Mouse (Mus musculus): Measurements from ENCODE around the gene Atxn2. TPM values are rescaled to one million over a fixed set of nuclear protein-coding genes. Genes with fewer than 3 reads are reported as not detected.

Gene Atxn2
- polyA plus RNA-seq, 1 experiment: 42.8 TPM

DNA sequence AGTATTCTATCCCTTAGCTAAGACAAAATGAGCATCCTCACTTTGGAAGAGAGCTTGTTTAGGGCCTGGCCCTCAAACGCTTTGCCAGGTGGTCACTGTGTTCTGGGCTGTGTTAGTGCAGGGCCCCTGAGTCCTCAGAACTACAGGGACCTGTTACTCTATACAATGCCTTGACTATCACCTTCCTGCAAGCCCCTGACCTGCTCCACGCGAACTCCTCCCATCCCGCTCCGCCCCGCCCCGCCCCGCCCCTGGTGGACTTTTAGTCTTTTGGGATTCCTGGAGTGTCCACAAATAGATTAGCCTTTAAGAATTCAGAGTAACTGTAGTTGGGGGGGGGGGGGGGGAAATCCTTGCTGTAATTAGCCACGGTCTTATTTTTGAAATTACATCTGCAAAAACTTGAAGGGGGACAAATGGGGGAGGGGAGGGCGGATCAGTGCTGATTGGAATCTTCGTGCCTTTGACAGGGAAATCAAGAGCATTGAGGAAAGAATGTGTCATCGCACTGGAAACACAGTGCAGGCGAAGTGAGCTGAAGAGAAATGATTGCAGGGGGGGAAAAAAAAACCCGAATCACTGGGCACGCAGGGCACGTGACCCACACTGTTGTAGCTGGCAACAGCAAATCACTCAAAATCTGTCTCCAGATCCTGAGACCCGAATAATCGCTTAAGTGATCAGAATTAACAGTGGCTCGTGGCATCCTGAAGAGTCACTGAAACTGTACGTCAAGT lies 6.5 kb upstream of the Atxn2 start:
- H3K27me3 ChIP-seq (replicated peaks): no peaks in the 10 kb centered on the region
- peak overlapping the region; percentile 46 for H3K4me3 ChIP-seq (replicated peaks)
- H3K4me1 ChIP-seq: peaks cover 43% of the 10 kb centered on the region
- no peaks in the 10 kb centered on the region for H3K9me3 ChIP-seq
- TF ChIP-seq GATA1 (IDR thresholded peaks at IDR 0.05; ENCODE audit: borderline replicate concordance, low read length): no peak
- TF ChIP-seq FLI1 (IDR thresholded peaks at IDR 0.05; ENCODE audit: low read length): no peak
- no peaks in the 10 kb centered on the region for H3K36me3 ChIP-seq (replicated peaks; ENCODE audit: low read length)

GRCm38 (mm10) chr5:121710402-121710801 lies 735 bp upstream of the Atxn2 start:
- H3K36me3 ChIP-seq (replicated peaks; ENCODE audit: low read length): peaks cover 7% of the 10 kb centered on the region
- no peaks in the 10 kb centered on the region for H3K9me3 ChIP-seq
- H3K27me3 ChIP-seq (replicated peaks): no peaks in the 10 kb centered on the region
- peaks cover 30% of the 10 kb centered on the region for H3K4me1 ChIP-seq
- peak overlapping the region; percentile 98 for H3K4me3 ChIP-seq (replicated peaks)
- TF ChIP-seq FLI1 (IDR thresholded peaks at IDR 0.05; ENCODE audit: low read length) (no peak), GATA1 (IDR thresholded peaks at IDR 0.05; ENCODE audit: borderline replicate concordance, low read length) (no peak)

DNA sequence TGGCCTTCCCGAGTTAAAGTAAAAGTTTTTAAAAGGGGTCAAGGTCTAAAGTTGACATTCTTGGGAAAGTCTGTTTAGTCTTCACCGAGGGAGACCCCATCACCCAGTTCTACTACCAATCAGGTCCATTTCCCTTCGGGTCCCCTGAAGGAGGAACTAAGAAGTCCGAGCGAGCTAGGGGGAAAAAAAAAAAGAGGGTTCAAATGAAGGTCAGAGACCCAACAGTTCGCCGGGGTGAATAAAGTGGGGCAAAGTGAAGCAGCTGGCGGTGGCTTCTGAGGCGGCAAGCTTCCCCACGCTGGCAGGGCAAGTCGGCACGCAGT lies 325 bp upstream of the Atxn2 start:
- no peaks in the 10 kb centered on the region for H3K27me3 ChIP-seq (replicated peaks)
- peaks cover 11% of the 10 kb centered on the region for H3K36me3 ChIP-seq (replicated peaks; ENCODE audit: low read length)
- H3K4me1 ChIP-seq: peaks cover 34% of the 10 kb centered on the region
- H3K9me3 ChIP-seq: no peaks in the 10 kb centered on the region
- peak overlapping the region; percentile 98 for H3K4me3 ChIP-seq (replicated peaks)
- TF ChIP-seq FLI1 (IDR thresholded peaks at IDR 0.05; ENCODE audit: low read length) (no peak), GATA1 (IDR thresholded peaks at IDR 0.05; ENCODE audit: borderline replicate concordance, low read length) (no peak)

- TF ChIP-seq GATA1 (IDR thresholded peaks at IDR 0.05; ENCODE audit: borderline replicate concordance, low read length): no peak
- Histone ChIP-seq H3K4me3 (replicated peaks) (peak overlapping the region; percentile 98), H3K27me3 (replicated peaks) (no peaks in the 10 kb centered on the region), H3K4me1 (peaks cover 45% of the 10 kb centered on the region), H3K36me3 (replicated peaks; ENCODE audit: low read length) (peaks cover 19% of the 10 kb centered on the region), H3K9me3 (no peaks in the 10 kb centered on the region)
Observed at GRCm38 (mm10) chr5:121711928-121712231, 743 bp downstream of the Atxn2 start.

DNA sequence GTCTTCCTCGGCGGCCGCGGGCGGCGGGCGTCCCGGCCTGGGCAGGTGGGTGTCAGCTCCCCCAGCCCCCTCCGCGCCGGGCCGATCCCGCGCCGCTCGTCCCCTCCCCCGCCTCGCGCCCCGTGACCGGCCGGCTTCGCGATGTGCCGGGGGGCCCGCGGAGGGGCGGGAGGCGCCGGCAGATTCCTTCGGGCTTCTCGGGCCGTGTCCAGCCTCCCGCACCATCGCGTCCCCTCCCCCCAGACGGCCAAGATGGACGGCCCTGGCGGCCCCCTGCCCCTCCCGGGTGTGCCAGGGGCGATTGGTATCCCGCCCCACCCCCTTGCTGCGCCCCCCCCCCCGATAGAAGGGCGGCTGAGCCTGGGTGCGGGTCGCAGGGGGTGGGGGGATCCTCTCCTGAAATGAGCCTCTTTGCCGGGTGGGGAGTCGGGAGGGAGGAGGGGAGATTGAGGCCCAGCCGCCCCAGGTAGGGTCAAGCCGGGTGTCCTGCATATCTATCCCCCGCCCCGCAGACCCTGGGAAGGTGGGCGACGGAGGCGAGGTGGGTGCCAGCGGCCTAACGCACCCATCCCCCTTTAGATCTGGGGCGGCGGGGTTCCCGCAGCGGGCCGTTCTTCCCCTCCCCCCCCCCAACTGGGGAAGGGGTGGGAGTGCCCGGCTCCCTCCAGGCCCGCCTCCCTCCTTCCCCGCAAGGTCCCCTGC lies 1.2 kb downstream of the Atxn2 start:
- peaks cover 50% of the 10 kb centered on the region for H3K4me1 ChIP-seq
- peak overlapping the region; percentile 98 for H3K4me3 ChIP-seq (replicated peaks)
- no peaks in the 10 kb centered on the region for H3K27me3 ChIP-seq (replicated peaks)
- TF ChIP-seq FLI1 (IDR thresholded peaks at IDR 0.05; ENCODE audit: low read length) (no peak), GATA1 (IDR thresholded peaks at IDR 0.05; ENCODE audit: borderline replicate concordance, low read length) (no peak)
- H3K36me3 ChIP-seq (replicated peaks; ENCODE audit: low read length): peaks cover 24% of the 10 kb centered on the region
- no peaks in the 10 kb centered on the region for H3K9me3 ChIP-seq

- TF ChIP-seq GATA1 (IDR thresholded peaks at IDR 0.05; ENCODE audit: borderline replicate concordance, low read length) (no peak), FLI1 (IDR thresholded peaks at IDR 0.05; ENCODE audit: low read length) (no peak)
- peaks cover 57% of the 10 kb centered on the region for H3K4me1 ChIP-seq
- no peaks in the 10 kb centered on the region for H3K27me3 ChIP-seq (replicated peaks)
- H3K36me3 ChIP-seq (replicated peaks; ENCODE audit: low read length): peaks cover 29% of the 10 kb centered on the region
- H3K9me3 ChIP-seq: no peaks in the 10 kb centered on the region
- peak overlapping the region; percentile 98 for H3K4me3 ChIP-seq (replicated peaks)
Observed at GRCm38 (mm10) chr5:121712934-121713538, 1.9 kb downstream of the Atxn2 start.

GRCm38 (mm10) chr5:121714331-121714730 lies 3.2 kb downstream of the Atxn2 start:
- Histone ChIP-seq H3K4me3 (replicated peaks) (peak overlapping the region; percentile 64), H3K4me1 (peaks cover 67% of the 10 kb centered on the region), H3K27me3 (replicated peaks) (no peaks in the 10 kb centered on the region), H3K36me3 (replicated peaks; ENCODE audit: low read length) (peaks cover 33% of the 10 kb centered on the region), H3K9me3 (no peaks in the 10 kb centered on the region)
- TF ChIP-seq GATA1 (IDR thresholded peaks at IDR 0.05; ENCODE audit: borderline replicate concordance, low read length) (no peak), FLI1 (IDR thresholded peaks at IDR 0.05; ENCODE audit: low read length) (no peak)

DNA sequence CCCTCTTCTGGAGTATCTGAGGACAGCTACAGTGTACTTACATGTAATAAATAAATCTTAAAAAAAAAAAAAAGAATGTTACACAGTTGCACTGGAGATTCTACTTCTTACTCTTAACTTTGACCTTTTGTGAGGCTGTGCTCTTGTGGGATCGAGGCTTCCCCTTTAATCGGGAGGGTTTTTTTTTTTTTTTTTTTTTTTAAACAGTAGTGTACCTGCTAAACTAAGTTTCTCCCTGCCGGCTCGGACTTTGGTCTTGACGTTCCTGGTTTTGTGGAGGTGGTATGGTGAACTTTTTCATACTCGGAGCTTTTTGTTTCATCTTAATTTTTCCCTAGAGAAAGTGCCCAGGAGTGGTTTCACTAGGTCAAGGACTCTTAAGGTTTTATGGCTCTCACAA lies 3.8 kb downstream of the Atxn2 start:
- no peak overlapping the region for H3K4me3 ChIP-seq (replicated peaks)
- no peak for TF ChIP-seq GATA1 (IDR thresholded peaks at IDR 0.05; ENCODE audit: borderline replicate concordance, low read length)
- no peak for TF ChIP-seq FLI1 (IDR thresholded peaks at IDR 0.05; ENCODE audit: low read length)
- H3K27me3 ChIP-seq (replicated peaks): no peaks in the 10 kb centered on the region
- H3K36me3 ChIP-seq (replicated peaks; ENCODE audit: low read length): peaks cover 37% of the 10 kb centered on the region
- no peaks in the 10 kb centered on the region for H3K9me3 ChIP-seq
- H3K4me1 ChIP-seq: peaks cover 73% of the 10 kb centered on the region

DNA sequence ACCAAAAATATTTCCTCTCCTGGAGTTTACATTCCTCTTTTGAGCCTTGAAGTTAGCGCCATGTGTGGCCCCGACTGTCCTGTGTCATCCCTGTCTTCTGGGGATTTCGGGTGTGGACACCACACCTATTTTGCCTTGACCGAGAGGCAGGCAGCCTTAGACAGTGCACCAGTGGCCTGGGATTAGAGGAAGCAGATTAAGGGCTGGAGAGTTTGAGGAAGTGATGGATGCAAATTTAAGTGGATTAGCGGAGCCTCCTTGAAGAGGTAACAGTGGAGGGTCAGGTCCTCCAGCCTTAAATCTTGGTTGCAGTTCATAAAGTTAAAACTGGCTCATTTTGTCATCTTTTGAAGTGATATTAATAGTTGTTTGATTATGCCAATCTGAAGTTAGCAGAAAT lies 7.3 kb downstream of the Atxn2 start:
- Histone ChIP-seq H3K4me3 (replicated peaks) (no peak overlapping the region), H3K9me3 (no peaks in the 10 kb centered on the region), H3K27me3 (replicated peaks) (no peaks in the 10 kb centered on the region), H3K4me1 (peaks cover 80% of the 10 kb centered on the region), H3K36me3 (replicated peaks; ENCODE audit: low read length) (peaks cover 37% of the 10 kb centered on the region)
- no peak for TF ChIP-seq FLI1 (IDR thresholded peaks at IDR 0.05; ENCODE audit: low read length)
- TF ChIP-seq GATA1 (IDR thresholded peaks at IDR 0.05; ENCODE audit: borderline replicate concordance, low read length): no peak

DNA sequence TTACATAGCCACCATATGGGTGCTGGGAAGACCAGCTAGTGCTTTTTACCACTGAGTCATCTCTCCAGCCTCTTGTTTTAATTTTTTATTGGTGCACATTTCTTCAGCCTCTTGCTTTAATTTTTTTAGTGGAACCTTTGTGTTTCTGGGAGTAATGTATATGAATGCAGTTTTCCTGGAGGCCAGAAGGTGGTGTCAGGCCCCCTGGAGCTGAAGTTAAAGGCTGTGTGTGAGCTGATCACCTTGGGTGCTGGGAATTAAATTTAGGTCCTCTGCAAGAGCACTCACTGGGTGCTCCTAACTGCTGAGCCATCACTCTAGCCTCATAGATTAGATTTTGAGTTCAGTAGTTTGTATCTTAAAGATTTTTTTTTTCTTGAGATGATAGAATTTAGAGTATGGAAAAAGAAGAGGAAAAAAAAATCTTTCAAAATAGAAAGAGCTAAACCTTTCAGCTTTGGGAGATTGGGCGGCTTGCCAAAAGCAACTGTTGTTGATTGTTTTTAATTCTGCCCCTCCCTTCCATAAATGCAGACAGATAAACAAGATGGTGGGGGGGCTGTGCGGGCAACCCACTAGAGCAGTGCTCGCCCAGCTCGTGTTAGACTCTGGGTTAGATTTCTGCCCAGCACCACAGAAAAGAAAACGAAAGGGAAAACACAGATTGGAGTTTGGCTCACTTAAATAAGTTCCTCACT lies 9.9 kb downstream of the Atxn2 start:
- H3K9me3 ChIP-seq: no peaks in the 10 kb centered on the region
- peaks cover 34% of the 10 kb centered on the region for H3K36me3 ChIP-seq (replicated peaks; ENCODE audit: low read length)
- no peak for TF ChIP-seq FLI1 (IDR thresholded peaks at IDR 0.05; ENCODE audit: low read length)
- no peak for TF ChIP-seq GATA1 (IDR thresholded peaks at IDR 0.05; ENCODE audit: borderline replicate concordance, low read length)
- no peaks in the 10 kb centered on the region for H3K27me3 ChIP-seq (replicated peaks)
- H3K4me1 ChIP-seq: peaks cover 67% of the 10 kb centered on the region
- H3K4me3 ChIP-seq (replicated peaks): no peak overlapping the region
